Mouse (Mus musculus) layer of hippocampus, postnatal 25 days (tissue): Measurements from ENCODE around the gene Scaf4. TPM values are rescaled to one million over a fixed set of nuclear protein-coding genes. Genes with fewer than 3 reads are reported as not detected.
"Not testable (repeated sequence)": the region's sequence is repeated elsewhere in the genome, so short reads cannot be mapped to it uniquely, and the experiment has no call there.

Experiments
- DNase-seq, 2 experiments: peaks; one replicate each; pipeline ENCODE4 v3.0.0; 2022; ENCODE audit warnings: mixed read lengths in 2 of 2, low spot score in 1 of 2; ENCODE audit errors: extremely low spot score in 1 of 2
- total RNA-seq, 2 experiments: library from RNA; stranded (reverse); gene quantifications; 2 replicates each; pipeline ENCODE4 v1.2.3; 2021

Gene Scaf4
- total RNA-seq, 2 experiments from 2014 or later = 39.5 to 56.4 TPM

DNA sequence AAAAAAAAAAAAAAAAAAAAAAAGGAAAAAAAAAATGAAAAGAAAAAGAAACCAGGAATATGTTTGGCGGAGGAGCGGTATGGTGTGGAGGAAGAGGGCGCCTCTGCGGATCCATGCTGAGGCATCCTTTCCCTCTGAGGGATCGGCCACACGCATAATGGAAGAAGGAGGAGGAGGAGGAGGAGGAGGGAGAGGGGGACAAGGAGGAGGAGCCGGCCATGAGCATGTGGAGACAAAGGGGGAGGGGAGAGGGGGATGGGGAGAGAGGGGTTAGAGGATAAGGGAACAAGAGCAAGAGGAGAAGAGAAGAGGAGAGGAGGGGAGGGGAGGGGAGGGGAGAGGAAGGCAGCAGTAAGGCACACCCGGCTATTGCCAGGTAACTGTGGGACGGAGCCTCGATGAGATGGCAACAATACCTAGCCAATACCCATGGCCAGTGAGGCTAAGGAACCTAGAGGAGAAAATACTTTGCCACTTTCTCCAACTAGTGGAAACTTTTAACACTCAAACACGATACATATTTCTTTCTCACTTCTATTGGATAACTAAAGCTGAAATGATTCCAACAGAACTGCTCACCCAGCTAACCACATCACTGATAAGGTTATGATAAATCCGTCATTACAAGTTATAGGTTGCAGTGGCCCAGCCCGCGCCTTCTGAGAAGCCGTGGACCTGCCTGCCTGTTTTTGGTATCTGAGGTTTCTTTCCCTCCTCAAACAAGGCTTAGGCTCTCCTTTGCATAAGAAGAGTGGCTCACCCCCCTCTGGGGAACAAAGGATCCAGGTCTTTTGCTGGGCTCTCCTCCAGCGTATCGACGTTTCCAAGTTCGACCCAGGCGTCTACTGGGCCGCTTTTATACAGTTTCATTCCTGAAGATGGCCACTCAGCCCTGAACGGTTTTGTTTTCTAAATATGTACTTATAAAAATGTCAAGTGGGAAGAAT, 13.4 kb upstream of the Scaf4 start:
- no peak for DNase-seq

DNA sequence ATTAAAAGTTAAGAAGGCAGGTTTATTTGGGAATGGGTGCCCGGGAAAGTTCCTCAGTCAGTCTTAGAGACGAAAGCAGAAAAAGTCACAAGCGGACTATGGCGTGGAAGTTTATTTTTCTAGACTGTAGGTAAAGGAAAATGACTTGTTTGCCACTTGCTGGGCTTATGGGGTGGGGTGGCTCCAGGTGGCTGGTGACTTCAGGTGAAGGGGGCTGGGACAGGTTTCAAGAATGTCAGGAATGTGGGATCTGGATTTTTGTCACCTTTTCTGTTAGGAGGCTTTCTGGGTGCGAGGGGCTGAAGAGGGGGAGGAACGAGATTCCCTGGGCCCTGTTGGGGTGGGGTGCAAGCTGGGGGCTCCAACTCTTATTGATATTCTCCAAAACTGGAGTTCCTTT, 7.4 kb upstream of the Scaf4 start:
- no peak for DNase-seq

DNA sequence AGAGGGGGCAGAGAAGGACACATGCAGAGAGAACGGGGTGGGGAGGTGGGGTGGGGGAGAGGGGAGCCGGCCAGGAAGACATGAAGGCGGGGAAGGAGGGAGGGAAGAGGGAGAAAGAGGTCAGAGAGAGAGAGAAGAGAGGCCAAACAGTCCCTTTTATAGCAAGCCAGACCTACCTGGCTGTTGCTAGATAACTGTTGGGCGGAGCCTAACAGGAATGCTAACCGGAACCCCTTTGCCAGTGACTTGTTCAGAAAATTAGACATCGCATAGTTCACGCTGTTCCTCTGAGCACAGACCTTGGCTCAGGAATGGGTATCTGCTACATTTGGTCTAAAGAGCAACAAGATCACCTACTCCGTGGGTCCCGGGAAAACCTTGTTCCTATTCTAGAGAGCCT, 6.7 kb upstream of the Scaf4 start:
- DNase-seq = no peak

DNA sequence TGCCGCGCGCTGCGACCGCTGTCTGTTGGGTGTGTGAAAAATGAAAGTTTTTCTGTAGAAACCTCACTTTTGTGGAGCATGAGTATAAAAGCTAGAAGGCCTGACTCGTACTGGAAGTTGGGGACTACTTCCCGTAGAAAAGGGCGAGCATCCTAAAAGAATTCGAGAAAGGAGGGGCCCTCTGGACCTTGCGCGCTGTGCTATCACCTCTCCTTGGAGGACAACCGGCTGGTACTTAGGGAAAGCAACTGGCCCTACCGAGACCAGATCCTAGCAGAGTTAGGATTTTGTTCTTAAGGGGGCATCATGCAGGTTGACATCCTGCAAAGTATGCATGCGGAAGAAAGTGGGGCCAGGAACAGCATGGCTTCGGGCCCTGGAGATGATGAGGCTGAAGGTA, 613 bp upstream of the Scaf4 start:
- no peak for DNase-seq

DNA sequence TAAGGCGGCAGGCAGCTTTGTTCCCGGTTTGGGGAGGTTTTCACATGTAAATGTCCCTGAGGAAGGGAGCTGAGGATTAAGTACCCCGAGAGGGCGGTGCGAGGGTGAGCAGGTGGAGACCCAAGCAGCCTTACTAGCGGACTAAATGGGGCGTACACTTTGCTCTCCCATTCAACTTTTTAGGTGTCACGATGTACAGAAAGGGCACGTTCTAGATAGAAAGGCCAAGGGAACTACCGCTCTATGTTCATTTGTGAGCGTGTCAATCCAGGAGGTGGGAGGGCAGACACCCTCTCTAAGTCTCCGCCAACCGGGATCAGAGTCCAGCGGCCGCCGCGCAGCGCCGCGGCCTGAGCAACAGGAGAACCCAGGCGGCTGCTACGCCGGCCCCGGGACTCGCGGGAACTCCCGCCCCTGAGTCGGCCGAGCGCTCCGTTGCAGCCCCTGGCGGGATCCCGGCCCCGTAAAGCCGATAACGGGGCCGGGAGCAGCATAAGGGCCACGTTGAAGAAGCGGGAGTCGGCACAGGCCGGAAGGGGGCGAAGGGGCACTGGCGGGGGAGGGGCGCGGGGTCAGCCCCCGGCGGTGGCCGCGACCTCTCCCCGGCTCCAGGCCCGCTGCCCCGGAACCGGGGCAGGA, 918 bp downstream of the Scaf4 start:
- peak in 1 of 2 experiments; percentile 14 for DNase-seq

DNA sequence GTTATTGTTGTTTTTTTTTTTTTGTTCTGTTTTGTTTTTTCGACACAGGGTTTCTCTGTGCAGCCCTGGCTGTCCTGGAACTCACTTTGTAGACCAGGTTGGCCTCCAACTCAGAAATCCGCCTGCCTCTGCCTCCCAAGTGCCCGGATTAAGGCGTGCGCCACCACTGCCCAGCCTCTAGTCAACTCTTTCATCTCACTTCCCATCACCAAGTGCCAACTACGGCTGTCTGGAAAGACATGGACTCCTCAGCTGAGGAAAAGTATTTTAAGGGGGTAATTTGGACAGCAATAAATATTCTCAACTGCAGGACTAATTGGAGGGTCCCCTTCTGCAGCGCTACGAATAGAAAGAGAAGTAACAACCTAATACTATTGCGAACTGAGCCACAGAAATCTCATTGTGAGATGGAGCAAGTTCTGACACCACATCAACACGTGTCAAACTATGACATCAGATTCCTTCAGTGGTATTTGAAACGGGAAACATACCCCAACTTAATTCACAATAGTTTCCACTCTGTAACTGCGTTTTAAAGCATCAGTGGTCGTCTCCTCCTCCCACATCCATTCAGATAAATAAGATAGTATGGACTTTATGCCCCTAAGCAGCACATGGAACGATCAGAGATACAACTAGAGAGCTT, 1.6 kb downstream of the Scaf4 start:
- no peak for DNase-seq

DNA sequence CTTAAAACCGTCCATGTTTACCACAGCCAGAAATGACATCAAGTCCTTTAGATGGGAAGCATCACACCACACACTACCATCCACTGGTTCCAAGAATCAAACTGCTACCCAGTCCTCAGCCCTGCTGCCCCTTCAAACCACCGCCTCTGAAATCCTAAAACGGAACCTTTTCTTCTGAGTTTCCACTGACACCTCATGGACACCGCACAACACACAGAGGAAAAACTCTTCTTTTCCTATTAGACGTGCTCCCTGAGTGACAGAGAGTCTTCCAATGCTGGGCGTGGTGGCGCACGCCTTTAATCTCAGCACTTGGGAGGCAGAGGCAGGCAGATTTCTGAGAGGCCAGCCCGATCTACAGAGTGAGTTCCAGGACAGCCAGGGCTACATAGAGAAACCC, 2.9 kb downstream of the Scaf4 start:
- DNase-seq = no peak

DNA sequence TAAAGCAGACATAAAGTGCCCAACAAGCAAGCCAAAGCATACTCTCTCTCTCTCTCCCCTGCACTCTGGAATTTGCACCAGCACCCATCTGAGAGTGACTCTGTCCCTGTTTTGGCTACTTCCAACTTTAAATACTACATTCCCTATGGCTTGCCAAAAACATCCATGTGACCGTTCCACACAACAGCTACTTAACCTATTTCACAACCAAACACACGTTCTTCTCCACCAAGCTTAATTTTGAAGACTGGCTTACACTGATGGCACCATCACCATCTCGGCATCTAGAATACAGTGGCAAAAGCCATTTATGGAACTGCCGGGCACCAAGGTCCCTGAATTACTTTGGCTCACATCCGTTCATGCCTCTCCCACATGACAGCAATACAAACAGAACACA, 3.3 kb downstream of the Scaf4 start:
- no peak for DNase-seq

DNA sequence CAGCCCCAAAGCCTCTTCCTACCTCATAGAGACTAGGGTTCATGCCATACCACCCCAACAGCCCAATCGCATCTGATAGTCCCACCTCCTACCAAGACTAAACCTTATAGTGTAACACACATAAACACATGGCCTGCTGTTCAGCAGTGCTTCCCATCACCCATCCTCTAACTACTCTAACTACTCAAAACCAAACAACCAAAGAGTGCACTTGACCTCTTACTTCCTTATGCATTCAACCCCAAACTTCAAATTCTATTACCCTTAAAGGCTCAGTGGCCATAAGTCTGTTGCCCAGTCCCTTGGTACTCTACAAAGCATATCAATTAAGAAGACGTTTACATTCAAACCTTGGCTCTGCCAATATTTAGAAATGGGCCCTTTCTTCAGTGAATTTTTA, 3.8 kb downstream of the Scaf4 start:
- no peak for DNase-seq

DNA sequence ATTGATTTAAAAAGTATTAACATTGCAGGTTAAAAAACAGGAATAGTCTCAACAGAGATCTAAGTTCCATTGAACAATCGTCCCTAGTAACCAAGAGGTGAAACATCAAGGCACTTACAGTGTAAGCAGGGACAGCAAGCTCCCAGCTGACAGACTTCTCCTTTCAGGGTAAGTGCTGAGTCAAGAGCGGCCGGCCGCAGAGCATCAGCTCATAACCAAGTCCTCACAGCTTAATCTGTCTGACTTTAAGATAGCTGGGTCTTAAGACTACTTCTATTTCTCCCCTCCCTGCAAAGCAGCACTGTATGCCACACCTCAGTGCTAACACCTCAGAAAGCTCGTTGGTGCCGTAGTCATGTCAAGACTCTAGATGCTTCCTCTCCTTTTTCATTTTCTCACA, 5.2 kb downstream of the Scaf4 start:
- DNase-seq = no peak

DNA sequence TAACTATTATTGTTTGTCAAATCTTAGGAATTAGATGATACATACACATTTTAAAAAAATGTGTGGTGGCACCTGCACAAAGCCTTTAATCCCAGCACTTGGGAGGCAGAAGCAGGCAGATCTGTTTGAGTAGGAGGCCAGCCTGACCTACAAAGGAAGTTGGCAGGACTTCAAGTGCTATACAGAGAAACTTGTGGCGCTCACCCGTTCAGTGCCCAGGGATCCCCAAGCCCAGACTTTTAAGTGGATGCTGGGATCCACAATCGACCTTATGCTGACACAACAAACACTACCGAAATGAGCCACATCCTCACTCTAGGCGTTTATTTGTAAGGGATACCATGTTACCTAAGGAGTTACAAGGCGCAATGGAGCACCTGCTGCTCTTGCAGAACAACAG, 8.8 kb downstream of the Scaf4 start:
- DNase-seq = no peak

DNA sequence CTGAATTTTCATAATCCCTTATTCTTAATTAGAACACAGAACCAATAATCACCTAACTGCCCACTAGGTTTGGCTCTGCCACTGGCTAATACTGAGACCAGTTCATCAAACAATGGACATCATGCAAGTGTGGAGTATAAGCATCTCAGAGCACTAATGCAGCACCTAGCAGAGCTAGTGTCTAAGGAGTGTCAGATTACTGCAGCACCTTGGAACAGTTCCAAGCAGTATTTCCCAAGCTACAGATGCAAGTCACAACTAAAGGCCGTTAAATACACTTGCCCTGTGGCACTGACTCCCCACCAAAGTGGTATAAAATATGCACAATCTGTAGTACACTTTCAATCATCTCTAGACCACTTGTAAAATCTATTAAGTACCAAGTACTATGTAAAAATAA, 17.7 kb downstream of the Scaf4 start:
- DNase-seq = no peak

DNA sequence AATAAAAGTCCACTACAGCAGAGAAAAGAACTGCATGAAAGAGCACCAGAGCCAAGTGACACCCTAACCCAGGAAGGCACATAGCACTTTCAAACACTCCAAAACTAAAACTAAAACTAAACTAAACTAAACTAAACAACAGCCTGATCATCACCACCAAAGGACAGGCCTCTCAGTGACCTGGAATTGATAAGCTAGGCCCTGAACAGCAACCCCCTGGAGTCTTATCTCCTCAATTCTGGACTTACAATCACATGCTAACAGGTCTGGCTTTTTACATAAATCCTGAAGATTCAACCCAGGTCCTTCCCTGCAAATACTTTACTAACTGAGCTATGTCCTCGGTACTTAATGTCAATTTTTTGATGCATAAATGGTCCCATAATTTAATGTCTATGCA, 19.2 kb downstream of the Scaf4 start:
- DNase-seq = no peak

DNA sequence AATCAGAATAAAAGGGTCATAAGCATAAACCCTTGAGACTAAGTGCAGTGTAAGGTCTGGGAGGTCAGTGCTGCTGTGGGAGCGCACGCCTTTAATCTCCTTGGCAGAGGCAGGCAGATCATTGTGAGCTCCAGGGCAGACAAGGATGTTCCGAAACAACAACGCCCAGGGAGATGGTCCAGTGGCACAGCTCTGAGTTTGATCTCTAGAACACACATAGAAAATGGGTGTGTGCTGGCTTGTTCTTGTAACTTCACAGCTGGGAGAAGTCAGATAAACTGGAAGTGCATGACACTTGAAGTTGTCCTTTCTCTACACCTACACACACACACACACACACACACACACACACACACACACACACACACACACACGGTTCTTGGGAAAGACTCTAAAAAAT, 20.3 kb downstream of the Scaf4 start:
- no peak for DNase-seq

DNA sequence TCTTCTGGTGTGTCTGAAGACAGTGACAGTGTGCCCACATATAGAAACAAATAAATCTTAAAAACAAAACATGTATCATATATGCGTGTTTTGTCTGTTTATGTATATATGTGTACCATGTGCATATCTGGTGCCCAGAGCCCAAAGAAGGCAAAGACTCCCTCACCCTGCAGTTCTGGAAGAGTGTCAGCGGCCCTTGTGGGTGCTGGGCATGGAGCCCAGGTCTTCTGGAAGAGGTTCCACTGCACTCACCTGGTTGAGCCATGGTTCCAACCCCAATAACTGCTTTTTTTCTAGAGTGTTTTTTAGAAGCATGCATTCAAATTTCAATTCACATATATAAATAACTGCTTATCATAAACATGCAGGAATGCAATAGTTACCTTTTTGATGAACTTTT, 22.5 kb downstream of the Scaf4 start:
- DNase-seq = no peak

DNA sequence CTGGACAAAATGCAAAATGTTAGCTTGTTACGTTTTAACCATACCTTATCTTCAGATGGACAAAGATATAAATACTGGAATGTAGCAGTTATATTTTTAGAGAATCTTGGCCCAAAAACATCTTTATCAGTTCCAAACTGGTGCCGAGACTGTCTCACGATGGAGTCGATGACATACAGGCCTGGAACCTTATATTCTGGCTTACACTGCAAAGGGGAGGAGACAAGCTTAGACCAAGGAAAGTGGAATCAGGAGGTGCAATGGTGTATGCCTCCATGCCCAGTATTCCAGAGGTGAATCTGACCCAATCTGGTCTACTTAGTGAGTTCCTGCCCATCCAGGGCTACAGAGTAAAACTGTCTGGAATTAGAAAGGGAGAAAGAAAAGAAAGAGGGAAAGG, 24.2 kb downstream of the Scaf4 start:
- DNase-seq = no peak

DNA sequence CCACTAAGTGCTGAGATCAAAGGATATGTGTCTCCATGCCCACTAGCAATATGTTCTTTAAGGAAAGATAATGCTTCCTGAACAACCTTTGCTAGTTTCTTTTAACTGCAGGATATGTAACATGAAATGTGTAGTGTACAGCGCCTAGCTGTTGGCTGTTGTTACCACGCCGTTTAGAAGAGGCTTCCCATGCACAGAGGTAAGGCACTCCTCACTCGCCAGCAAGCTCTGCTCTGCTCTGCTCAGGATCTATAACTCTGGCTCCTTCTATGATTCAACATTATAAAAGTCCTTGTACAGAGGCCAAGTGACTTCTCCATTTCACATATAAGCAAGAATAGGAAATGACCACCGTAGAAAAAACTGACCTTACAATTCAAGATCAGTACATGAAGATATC, 24.7 kb downstream of the Scaf4 start:
- DNase-seq = no peak

DNA sequence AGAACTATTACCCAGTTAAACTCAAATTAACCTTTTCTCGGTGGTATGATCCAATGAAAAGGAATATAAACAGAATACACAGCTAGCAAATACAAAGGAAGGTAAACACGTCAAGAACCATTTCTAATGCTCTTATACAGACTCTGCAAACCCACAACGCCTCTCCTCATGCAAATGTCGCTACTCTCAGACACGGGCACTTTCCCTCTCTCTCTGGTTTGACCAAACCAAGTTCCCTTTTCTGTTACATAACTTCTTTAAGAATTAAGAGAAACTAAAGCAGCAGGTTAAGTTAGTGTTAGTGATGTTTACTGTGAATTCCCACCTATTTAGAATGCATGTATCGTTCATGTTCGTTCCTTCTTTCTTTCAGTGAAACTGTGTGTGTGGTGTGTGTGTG, 25.4 kb downstream of the Scaf4 start:
- DNase-seq = no peak

DNA sequence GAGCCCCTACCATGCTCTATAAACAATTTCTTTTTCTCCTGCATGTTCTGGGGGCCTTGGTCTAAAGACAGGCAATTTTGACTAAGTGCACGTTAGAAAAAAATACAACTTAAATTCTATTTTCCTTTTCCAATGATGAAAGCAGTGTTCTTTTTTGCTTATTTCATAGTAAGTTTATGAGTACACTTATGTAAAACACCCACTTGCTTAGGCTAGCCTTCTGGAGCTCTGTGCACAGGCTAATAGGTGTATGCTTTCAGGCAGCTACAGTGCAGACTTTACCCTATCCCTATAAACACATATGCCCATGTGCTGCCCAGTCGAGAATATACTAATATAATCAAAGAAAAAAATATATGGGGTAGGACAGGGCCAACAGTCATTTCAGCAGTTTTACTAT, 31.8 kb downstream of the Scaf4 start:
- DNase-seq = no peak

DNA sequence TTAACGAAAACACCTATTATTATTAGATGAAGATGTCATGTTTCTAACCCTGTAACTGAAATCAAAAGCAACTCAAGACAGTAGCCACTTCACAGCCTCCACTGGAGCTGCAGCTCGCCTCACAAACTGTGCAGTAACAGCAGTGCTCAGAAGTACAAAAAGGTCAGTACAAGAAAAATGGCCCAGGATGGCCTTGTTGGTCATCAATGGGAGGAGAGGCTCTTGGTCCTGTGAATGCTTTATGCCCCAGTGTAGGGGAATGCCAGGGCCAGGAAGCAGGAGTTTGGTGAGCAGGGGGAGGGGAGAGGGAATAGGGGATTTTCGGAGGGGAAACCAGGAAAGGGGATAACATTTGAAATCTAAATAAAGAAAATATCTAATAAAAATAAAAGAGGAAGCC, 33.0 kb downstream of the Scaf4 start:
- not testable (repeated sequence) for DNase-seq

DNA sequence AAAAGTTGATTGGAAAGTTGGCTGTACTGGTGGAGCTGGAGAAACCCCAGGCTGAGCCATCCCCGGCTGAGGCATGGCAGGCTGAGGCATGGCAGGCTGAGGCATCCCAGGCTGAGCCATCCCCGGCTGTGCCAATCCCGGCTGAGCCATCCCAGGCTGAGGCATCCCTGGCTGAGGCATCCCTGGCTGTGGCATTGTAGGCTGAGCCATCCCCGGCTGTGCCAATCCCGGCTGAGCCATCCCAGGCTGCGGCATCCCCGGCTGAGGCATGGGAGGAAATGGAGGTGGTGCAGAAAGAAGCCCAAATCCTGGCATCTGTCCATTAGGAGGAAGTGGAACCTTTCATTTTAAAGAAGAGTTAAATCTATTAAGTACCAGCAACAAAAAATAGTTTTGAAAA, 34.2 kb downstream of the Scaf4 start:
- no peak for DNase-seq
